Mouse (Mus musculus) heart, adult 2 months (tissue): Measurements from ENCODE around the gene Swi5.

Experiments used
- CTCF ChIP-seq: fragments of 200-600 bp; IDR thresholded peaks from 2 replicates; pipeline ENCODE4 v1.8.1; 2022; ENCODE audit warnings: antibody characterized with exemption, mild to moderate bottlenecking, moderate library complexity
- EP300 ChIP-seq: fragments of 200-500 bp; IDR thresholded peaks from 2 replicates; pipeline ENCODE4 v1.6.1; 2011; ENCODE audit warnings: low read depth, low read length, control low read depth; ENCODE audit not compliant: insufficient read depth
- POLR2A ChIP-seq: fragments of 200-500 bp; IDR thresholded peaks from 2 replicates; pipeline ENCODE4 v1.6.1; 2011; ENCODE audit warnings: mild to moderate bottlenecking, low read depth, low read length, control low read depth; ENCODE audit not compliant: insufficient read depth

GRCm38 (mm10) chr2:32295285-32295684, 7.4 kb upstream of the Swi5 start:
- TF ChIP-seq CTCF (no peak), EP300 (no peak), POLR2A (no peak)
